Mouse (Mus musculus) forebrain, embryonic 11.5 days (tissue): ENCODE results near the gene Cdk5r1. TPM values are rescaled to one million over a fixed set of nuclear protein-coding genes. Genes with fewer than 3 reads are reported as not detected.

Experiments used
- ATAC-seq: fragments of 200-750 bp; cut with Nextera tagmentation; replicated peaks from 2 replicates; pipeline ENCODE4 v1.8.0; 2017; ENCODE audit warnings: moderate TSS enrichment; ENCODE audit not compliant: low FRiP score
- DNase-seq: peaks from one replicate; pipeline ENCODE4 v3.0.0-alpha.2; 2017; ENCODE audit warnings: low spot score
- H3K27ac ChIP-seq: fragments of 300-500 bp; sonication (generic); 2 replicates; pipeline ENCODE4 v1.5.1; 2014; ENCODE audit warnings: low read depth, low read length
- H3K27me3 ChIP-seq: fragments of 300-500 bp; sonication (generic); 2 replicates; pipeline ENCODE4 v1.6.1; 2014; ENCODE audit warnings: mild to moderate bottlenecking, low read length, mixed read lengths; ENCODE audit not compliant: control insufficient read depth, insufficient read depth
- H3K36me3 ChIP-seq: fragments of 300-500 bp; sonication (generic); 2 replicates; pipeline ENCODE4 v1.6.1; 2014; ENCODE audit warnings: mild to moderate bottlenecking, low read length, moderate library complexity, mixed read lengths; ENCODE audit not compliant: control insufficient read depth, insufficient read depth
- H3K4me1 ChIP-seq: fragments of 300-500 bp; sonication (generic); replicated peaks from 2 replicates; pipeline ENCODE4 v1.6.1; 2014; ENCODE audit warnings: low read length, mixed read lengths; ENCODE audit not compliant: control insufficient read depth, insufficient read depth
- H3K4me2 ChIP-seq: fragments of 300-500 bp; sonication (generic); 2 replicates; pipeline ENCODE4 v1.6.1; 2014; ENCODE audit warnings: low read depth, mild to moderate bottlenecking, low read length, moderate library complexity, mixed read lengths; ENCODE audit not compliant: severe bottlenecking
- H3K4me3 ChIP-seq: fragments of 300-500 bp; sonication (generic); 2 replicates; pipeline ENCODE4 v1.5.1; 2014; ENCODE audit warnings: low read depth, low read length
- H3K9ac ChIP-seq: fragments of 300-500 bp; sonication (generic); 2 replicates; pipeline ENCODE4 v1.6.1; 2014; ENCODE audit warnings: low read length
- H3K9me3 ChIP-seq: fragments of 300-500 bp; sonication (generic); 2 replicates; pipeline ENCODE4 v1.6.1; 2016; ENCODE audit warnings: low read length, mixed read lengths; ENCODE audit not compliant: control insufficient read depth
- WGBS: fragments of 180-500 bp; shearing (Covaris S2); extraction: QIAGEN DNeasy Blood & Tissue Kit; methylation state at CpG from one replicate; pipeline ENCODE4 v1.1.7; 2014; 5-methylcytosine and 5-hydroxymethylcytosine counted together
- polyA plus RNA-seq: library from polyadenylated mRNA; unstranded; fragments of >200 nt; fragmentation: Nextera tagmentation; extraction: Ambion mirVana; gene quantifications from 2 replicates; pipeline ENCODE4 v1.2.1, GENCODE M21; 2014

Cdk5r1 gene
- polyA plus RNA-seq, 1 experiment from 2014 or later, result 15.7 TPM

- no peak overlapping the region for H3K27ac ChIP-seq
- 82% methylated on average over 9 of the region's 9 CpGs for WGBS
- H3K4me2 ChIP-seq, result no peak overlapping the region
- no peak overlapping the region for H3K4me3 ChIP-seq
- peaks cover 4% of the 10 kb centered on the region; the same call in 1 of the 2 replicates for H3K4me1 ChIP-seq
- H3K9me3 ChIP-seq, result no peaks in the 10 kb centered on the region
- ATAC-seq (no peak), DNase-seq (no peak)
- no peaks in the 10 kb centered on the region for H3K27me3 ChIP-seq
- no peak overlapping the region for H3K9ac ChIP-seq
- H3K36me3 ChIP-seq, result no peaks in the 10 kb centered on the region
Measured at GRCm38 (mm10) chr11:80494852-80495251, 18.0 kb downstream of the Cdk5r1 start.

DNA sequence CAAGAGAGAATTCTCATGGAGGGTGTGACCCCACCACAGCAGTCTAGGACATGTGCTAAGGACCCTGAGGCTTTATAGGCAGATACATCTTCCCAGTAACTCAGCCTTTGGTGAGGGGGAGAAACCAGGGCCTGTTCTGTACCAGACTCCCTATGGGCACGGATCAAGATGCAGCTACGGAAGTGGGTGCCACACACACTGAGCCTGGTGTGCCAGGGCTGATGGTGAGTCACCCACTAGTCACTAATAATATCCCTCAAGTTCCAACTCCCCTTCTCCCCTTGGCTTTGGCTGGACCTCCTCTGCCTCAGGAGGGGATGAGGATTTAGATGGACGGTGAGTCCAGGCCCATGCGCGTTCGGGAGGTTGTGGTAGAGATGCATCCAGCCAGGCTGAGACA is 19.1 kb downstream of the Cdk5r1 start:
- H3K27me3 ChIP-seq, result no peaks in the 10 kb centered on the region
- no peaks in the 10 kb centered on the region for H3K36me3 ChIP-seq
- H3K9ac ChIP-seq, result no peak overlapping the region
- no peaks in the 10 kb centered on the region for H3K9me3 ChIP-seq
- peaks cover 4% of the 10 kb centered on the region; the same call in 1 of the 2 replicates for H3K4me1 ChIP-seq
- DNase-seq (no peak), ATAC-seq (no peak)
- WGBS, result 94% methylated on average over 6 of the region's 6 CpGs
- no peak overlapping the region for H3K4me2 ChIP-seq
- no peak overlapping the region for H3K27ac ChIP-seq
- no peak overlapping the region for H3K4me3 ChIP-seq

GRCm38 (mm10) chr11:80496640-80497039 is 19.8 kb downstream of the Cdk5r1 start:
- Histone ChIP-seq H3K36me3 (no peaks in the 10 kb centered on the region), H3K4me2 (no peak overlapping the region), H3K4me1 (peaks cover 4% of the 10 kb centered on the region; the same call in 1 of the 2 replicates), H3K27me3 (no peaks in the 10 kb centered on the region), H3K9me3 (no peaks in the 10 kb centered on the region), H3K4me3 (no peak overlapping the region), H3K9ac (no peak overlapping the region), H3K27ac (no peak overlapping the region)
- 83% methylated on average over 1 of the region's 1 CpGs for WGBS
- no peak for DNase-seq
- no peak for ATAC-seq

DNA sequence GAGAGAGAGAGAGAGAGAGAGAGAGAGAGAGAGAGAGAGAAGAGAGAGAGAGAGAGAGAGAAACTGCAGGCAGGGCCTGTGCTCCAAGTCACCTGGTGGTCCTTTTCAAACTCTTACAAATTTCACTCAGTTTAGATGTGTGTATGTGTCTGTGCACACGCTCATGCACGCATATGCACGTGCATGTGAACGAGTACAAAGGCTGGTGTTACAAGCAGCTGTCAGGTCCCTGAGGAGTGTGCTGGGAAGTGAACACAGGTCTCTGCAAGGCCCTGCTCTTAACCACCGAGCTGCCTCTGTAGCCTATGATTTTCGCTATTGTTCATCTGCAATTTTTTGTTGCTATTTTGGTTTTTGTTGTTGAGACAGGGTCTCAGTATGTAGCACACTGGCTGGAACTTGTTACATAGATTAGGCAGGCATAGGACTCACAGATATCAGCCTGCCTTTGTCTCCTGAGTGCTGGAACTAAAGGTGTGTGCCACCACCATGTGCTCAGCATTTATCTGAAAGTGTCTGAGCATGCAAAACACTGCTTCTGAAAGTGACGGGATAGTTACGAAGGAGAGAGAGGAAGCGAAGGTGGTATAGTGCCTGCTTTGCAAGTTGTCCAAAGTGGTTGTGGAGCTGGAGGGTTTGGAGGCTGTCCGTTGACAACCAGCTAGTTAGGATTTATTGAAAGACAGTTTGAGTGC is 20.5 kb downstream of the Cdk5r1 start:
- no peaks in the 10 kb centered on the region for H3K36me3 ChIP-seq
- DNase-seq, result no peak
- WGBS, result 87% methylated on average over 10 of the region's 10 CpGs
- ATAC-seq, result no peak
- peaks cover 4% of the 10 kb centered on the region; the same call in 1 of the 2 replicates for H3K4me1 ChIP-seq
- 0 out of 2 replicates have a peak overlapping the region, but pooled peaks have one; percentile 12 for H3K27ac ChIP-seq
- no peaks in the 10 kb centered on the region for H3K9me3 ChIP-seq
- no peaks in the 10 kb centered on the region for H3K27me3 ChIP-seq
- no peak overlapping the region for H3K4me3 ChIP-seq
- no peak overlapping the region for H3K9ac ChIP-seq
- H3K4me2 ChIP-seq, result no peak overlapping the region

DNA sequence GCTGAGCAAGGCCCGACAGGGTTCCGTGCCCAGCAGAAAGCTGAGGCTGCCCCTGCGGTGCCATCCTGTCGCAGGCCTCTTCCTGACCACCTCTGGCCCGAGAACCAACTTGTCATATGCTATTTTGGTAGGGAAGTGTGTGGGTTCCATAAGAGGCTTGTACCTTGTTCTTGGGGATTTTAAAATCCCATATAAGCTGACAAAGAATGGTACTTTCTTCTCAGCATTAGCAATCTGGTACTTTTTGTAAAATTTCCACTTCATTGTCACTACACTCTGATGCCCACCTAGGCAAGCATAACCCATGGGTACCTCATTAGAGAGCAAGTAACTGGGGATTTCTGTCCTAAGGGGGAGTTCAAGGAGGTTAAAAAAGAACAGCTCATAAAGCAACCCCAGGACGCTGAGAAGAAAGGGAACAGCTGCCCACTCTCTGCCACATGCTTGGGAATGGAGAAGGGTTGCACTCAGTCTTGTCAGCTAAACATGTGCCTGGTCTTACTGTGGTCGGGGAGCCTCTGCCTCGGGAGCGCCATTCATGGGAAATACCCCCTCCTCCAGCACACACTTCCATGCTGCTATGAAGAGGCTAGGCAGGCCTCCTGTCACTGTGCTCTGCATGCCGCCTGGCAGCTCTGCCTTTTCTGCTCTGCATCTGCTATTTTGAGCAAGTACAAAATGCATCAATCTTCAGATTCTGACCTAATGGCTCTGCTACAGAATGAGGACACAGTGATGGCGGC is 21.7 kb downstream of the Cdk5r1 start:
- H3K9ac ChIP-seq, result peak overlapping the region; percentile 12; the same call in 1 of the 2 replicates
- ATAC-seq, result no peak; the same call in 1 of the 2 replicates
- H3K4me1 ChIP-seq, result peaks cover 8% of the 10 kb centered on the region
- no peak overlapping the region for H3K4me3 ChIP-seq
- no peaks in the 10 kb centered on the region for H3K27me3 ChIP-seq
- H3K36me3 ChIP-seq, result no peaks in the 10 kb centered on the region
- 62% methylated on average over 11 of the region's 11 CpGs for WGBS
- H3K27ac ChIP-seq, result no peak overlapping the region
- no peaks in the 10 kb centered on the region for H3K9me3 ChIP-seq
- no peak for DNase-seq
- no peak overlapping the region for H3K4me2 ChIP-seq

DNA sequence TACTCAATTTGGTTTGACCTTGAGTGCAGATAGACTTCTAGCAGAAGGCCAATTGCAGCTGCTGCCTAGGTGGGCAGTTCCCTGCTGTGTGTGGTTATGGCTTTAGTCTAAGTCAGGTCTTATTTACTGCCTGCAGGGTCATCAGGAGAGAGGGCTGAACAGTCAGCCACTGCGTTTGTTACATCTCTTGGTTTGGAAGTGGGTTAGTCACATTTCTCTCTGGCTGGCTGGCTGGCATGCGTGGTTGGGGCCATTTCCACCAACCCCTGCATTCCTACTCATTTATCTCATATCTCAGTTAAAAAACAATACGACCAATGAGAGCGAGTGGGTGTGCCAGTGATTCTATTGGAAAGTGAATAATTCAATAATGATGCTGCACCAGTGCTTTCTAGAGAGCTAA is 22.7 kb downstream of the Cdk5r1 start:
- Histone ChIP-seq H3K4me2 (no peak overlapping the region), H3K27ac (peak overlapping the region; percentile 18; the same call in 1 of the 2 replicates), H3K4me1 (peaks cover 17% of the 10 kb centered on the region), H3K4me3 (no peak overlapping the region), H3K36me3 (no peaks in the 10 kb centered on the region), H3K27me3 (no peaks in the 10 kb centered on the region), H3K9ac (no peak overlapping the region; the same call in 1 of the 2 replicates), H3K9me3 (no peaks in the 10 kb centered on the region)
- 71% methylated on average over 4 of the region's 4 CpGs for WGBS
- DNase-seq (no peak), ATAC-seq (no peak)

DNA sequence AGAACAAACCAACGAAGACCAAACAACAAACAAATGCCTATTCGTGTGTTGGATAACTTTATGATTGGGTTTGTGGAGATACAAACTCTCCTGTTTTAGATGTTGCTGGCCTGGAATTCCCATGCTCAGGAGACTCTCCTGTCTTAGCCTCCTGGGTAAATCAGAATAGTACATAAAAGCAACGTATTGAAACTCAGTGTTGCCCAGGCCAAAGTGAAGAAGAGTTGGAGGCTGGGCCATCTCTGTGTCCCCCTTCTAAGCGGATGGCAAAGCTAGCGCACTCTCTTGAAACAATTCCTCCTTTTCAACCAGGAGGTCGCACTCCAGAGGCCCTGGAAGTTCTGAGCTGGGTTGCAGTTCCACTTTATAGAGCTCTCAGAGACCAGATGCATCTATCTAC is 26.5 kb downstream of the Cdk5r1 start:
- Histone ChIP-seq H3K27me3 (no peaks in the 10 kb centered on the region), H3K4me3 (no peak overlapping the region), H3K9me3 (no peaks in the 10 kb centered on the region), H3K9ac (peak overlapping the region; percentile 66), H3K27ac (peak overlapping the region; percentile 98), H3K36me3 (no peaks in the 10 kb centered on the region), H3K4me2 (no peak overlapping the region), H3K4me1 (peaks cover 24% of the 10 kb centered on the region)
- 71% methylated on average over 6 of the region's 6 CpGs for WGBS
- DNase-seq (no peak), ATAC-seq (no peak)

- Histone ChIP-seq H3K4me2 (peak overlapping the region; percentile 33; the same call in 1 of the 2 replicates), H3K9ac (peak overlapping the region; percentile 66), H3K36me3 (no peaks in the 10 kb centered on the region), H3K27ac (peak overlapping the region; percentile 98), H3K27me3 (no peaks in the 10 kb centered on the region), H3K4me3 (no peak overlapping the region), H3K9me3 (no peaks in the 10 kb centered on the region), H3K4me1 (peaks cover 23% of the 10 kb centered on the region)
- 12% methylated on average over 13 of the region's 13 CpGs for WGBS
- peak; percentile 90 for DNase-seq
- peak; percentile 94 for ATAC-seq
Measured at GRCm38 (mm10) chr11:80503726-80504452, 27.1 kb downstream of the Cdk5r1 start.
